Mouse (Mus musculus) activated CD4-positive, CD25-positive, alpha-beta regulatory T cell, adult 9 weeks (primary cell): ENCODE results near the gene Supt5. TPM values are rescaled to one million over a fixed set of nuclear protein-coding genes. Genes with fewer than 3 reads are reported as not detected.

ENCODE experiments used
- polyA plus RNA-seq: library from polyadenylated mRNA; unstranded; fragments of 100-300 nt; shearing (Covaris generic); gene quantifications from one replicate; pipeline ENCODE4 v1.2.1, GENCODE M21; 2017

Gene Supt5
- 196 TPM for polyA plus RNA-seq

GRCm38 (mm10) chr7:28338108-28338998 lies at the start of gene Supt5:
Gene Supt5 (minus strand): TSS chr7:28338746.

GRCm38 (mm10) chr7:28380237-28381016 lies 41.9 kb upstream of the Supt5 start, which contains the start of gene Zfp36:
Gene Zfp36 (minus strand): TSS chr7:28380253.

GRCm38 (mm10) chr7:28372251-28373108 lies 33.9 kb upstream of the Supt5 start, which contains the start of gene Plekhg2:
Gene Plekhg2 (minus strand): TSS chr7:28372599.

GRCm38 (mm10) chr7:28350155-28350883 lies 11.8 kb upstream of the Supt5 start, which contains the start of gene Rps16:
Gene Rps16 (plus strand): TSS chr7:28350652.

GRCm38 (mm10) chr7:28311926-28312543 lies 26.5 kb downstream of the Supt5 start, which contains the start of gene Timm50:
Gene Timm50 (minus strand): TSS chr7:28312072.

GRCm38 (mm10) chr7:28301616-28302433 lies 36.7 kb downstream of the Supt5 start, which contains the start of gene Dll3:
Gene Dll3 (minus strand): TSS chr7:28302238.

GRCm38 (mm10) chr7:28290638-28291590 lies 47.6 kb downstream of the Supt5 start, which contains the start of gene Selenov:
Gene Selenov (minus strand): TSS chr7:28291186.

GRCm38 (mm10) chr7:28277615-28278278 lies 60.8 kb downstream of the Supt5 start, which contains the start of gene Eid2b:
Gene Eid2b (plus strand): TSS chr7:28277739.

GRCm38 (mm10) chr7:28267129-28268041 lies 71.2 kb downstream of the Supt5 start, which contains the start of gene Eid2:
Gene Eid2 (plus strand): TSS chr7:28267881.

Other genes starting within 250 kb of the Supt5 start
- gene 9530053A07Rik, start 209.3 kb downstream of the Supt5 start, polyA plus RNA-seq: not detected
- 191 TPM for gene Fbl, start 169.0 kb downstream of the Supt5 start, polyA plus RNA-seq
- gene Dyrk1b, start 159.3 kb downstream of the Supt5 start, polyA plus RNA-seq: 7.4 TPM
- not detected for gene Eid2, start 70.9 kb downstream of the Supt5 start, polyA plus RNA-seq
- gene Eid2b, start 61.0 kb downstream of the Supt5 start, polyA plus RNA-seq: 2.7 TPM
- gene Selenov, start 47.6 kb downstream of the Supt5 start, polyA plus RNA-seq: not detected
- gene Dll3, start 36.5 kb downstream of the Supt5 start, polyA plus RNA-seq: not detected
- 50.8 TPM for gene Timm50, start 26.7 kb downstream of the Supt5 start, polyA plus RNA-seq
- 922 TPM for gene Rps16, start 11.9 kb upstream of the Supt5 start, polyA plus RNA-seq
- 98.2 TPM for gene Plekhg2, start 33.9 kb upstream of the Supt5 start, polyA plus RNA-seq
- 242 TPM for gene Zfp36, start 41.5 kb upstream of the Supt5 start, polyA plus RNA-seq
- 28.4 TPM for gene Med29, start 54.0 kb upstream of the Supt5 start, polyA plus RNA-seq
- 109 TPM for gene Paf1, start 54.2 kb upstream of the Supt5 start, polyA plus RNA-seq
- 466 TPM for gene Gmfg, start 98.7 kb upstream of the Supt5 start, polyA plus RNA-seq
- gene Lrfn1, start 113.2 kb upstream of the Supt5 start, polyA plus RNA-seq: not detected
- gene Ifnl2, start 171.7 kb upstream of the Supt5 start, polyA plus RNA-seq: not detected
- gene Ifnl3, start 184.1 kb upstream of the Supt5 start, polyA plus RNA-seq: not detected
- gene Sycn, start 202.1 kb upstream of the Supt5 start, polyA plus RNA-seq: not detected
- gene Nccrp1, start 208.5 kb upstream of the Supt5 start, polyA plus RNA-seq: 0.42 TPM